Mouse (Mus musculus): ENCODE data around the gene Optc. TPM values are rescaled to one million over a fixed set of nuclear protein-coding genes. Genes with fewer than 3 reads are reported as not detected.
A peak's percentile ranks its signal among the peaks of the same experiment; 100 is the strongest.

Optc gene
- total RNA-seq, 2 experiments from 2014 or later: 1.9 to 2.2 TPM

DNA sequence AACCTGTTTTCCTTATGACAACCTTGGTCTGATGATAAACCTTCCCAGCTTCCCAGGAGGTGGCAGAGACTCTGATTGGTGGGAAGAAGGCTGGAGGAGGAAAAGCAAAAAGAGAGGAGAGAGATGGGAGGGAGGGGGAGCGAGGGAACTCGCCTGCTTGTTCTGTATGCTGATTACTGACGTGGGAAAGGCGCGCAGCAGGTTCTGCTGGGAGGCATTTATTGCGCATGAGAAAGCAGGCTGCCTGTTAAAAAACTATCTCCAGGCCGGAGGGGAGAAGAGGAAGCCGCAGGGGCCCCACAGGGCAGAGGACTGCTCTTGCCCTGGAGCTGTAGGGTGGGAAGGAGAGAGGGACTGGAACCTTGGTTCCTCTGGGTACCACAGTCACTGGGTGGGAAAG, 20.8 kb downstream of the Optc start:
- intact Hi-C loops (cut with DNase I): no loop called here
- DNase-seq (ENCODE audit: low spot score in 2 of 2): peak; percentile 75 to 90

DNA sequence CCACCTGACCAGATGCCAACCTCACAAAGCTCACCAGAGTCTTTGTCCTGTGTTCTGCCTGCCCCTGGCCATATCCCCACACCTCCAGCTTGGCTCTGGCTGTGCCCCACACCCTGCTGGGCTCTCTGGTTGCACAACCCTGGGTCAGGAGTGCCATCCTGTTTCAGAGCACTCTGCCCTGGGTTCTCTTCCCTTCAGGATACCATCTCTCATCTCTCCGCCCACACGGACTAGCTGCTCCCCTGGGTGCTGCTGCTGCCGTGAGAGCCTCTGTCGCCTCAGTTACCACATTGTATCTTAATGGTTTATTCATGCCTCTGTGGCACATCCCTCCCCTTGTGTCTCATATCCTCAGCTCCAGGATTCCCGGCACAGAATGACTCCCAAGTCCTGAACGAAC, 21.4 kb downstream of the Optc start:
- intact Hi-C loops (cut with DNase I): no loop called here
- DNase-seq (ENCODE audit: low spot score in 2 of 2): peak; percentile 47 to 76

DNA sequence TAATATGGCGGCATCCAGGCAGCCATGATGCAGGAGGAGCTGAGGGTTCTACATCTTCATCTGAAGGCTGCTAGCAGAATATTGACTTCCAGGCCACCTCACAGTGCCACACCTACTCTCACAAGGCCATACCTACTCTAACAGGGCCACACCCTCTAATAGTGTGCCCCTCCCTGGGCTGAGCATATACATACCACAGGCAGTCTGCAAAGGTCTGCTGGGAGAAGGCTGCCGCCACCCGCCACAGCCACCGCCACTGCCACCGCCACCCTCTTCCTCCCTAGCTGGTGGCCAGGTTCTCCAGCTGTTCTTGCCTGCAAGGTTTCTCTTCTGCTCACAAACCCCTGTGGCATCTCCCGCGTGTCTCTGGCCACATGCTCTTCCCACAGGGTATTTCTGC, 22.0 kb downstream of the Optc start:
- DNase-seq (ENCODE audit: low spot score in 2 of 2): no peak
- intact Hi-C loops (cut with DNase I): no loop called here

DNA sequence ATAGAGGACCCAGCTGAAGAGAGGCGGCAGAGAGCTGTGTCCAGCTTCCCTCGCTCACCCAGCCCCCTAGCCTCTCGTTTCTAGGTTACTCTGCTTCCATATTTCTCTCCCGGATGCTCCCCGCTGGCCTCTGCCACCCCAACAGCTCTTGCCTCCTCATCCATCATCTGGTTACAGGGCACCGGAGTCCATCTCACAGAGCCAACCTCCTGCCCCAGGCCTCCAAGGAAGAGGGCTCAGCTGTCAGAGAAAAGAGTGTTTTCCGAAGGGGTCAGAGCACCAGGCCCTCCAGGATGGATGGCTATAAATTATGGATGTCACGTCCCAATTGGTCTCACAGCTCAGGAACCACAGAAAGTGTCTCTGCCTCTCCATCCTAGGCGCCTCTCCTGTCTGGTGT, 23.1 kb downstream of the Optc start:
- no peak for DNase-seq (ENCODE audit: low spot score in 2 of 2)
- intact Hi-C loops (cut with DNase I): no loop called here

DNA sequence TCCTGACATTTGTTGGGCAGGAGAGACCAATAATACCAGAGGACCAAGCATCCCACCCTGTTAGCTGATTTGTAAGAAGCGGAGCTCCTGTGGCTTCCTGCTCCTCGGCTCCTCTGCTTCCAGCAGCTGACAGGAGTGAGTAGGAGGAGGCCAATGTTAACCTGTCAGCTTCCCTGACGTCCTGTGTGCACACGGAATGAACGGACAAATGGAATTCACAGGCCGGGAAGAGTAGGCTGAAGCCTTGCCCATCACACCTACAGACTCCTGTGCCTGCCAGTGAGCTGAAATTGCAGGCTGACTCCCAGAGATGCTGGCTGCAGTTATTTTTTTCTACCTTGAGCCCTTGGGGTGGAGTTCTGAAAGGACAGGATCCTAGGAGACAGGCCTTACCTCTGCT, 23.7 kb downstream of the Optc start:
- DNase-seq (ENCODE audit: low spot score in 2 of 2): peak in 1 of 2 experiments; percentile 55
- intact Hi-C loops (cut with DNase I): no loop called here

DNA sequence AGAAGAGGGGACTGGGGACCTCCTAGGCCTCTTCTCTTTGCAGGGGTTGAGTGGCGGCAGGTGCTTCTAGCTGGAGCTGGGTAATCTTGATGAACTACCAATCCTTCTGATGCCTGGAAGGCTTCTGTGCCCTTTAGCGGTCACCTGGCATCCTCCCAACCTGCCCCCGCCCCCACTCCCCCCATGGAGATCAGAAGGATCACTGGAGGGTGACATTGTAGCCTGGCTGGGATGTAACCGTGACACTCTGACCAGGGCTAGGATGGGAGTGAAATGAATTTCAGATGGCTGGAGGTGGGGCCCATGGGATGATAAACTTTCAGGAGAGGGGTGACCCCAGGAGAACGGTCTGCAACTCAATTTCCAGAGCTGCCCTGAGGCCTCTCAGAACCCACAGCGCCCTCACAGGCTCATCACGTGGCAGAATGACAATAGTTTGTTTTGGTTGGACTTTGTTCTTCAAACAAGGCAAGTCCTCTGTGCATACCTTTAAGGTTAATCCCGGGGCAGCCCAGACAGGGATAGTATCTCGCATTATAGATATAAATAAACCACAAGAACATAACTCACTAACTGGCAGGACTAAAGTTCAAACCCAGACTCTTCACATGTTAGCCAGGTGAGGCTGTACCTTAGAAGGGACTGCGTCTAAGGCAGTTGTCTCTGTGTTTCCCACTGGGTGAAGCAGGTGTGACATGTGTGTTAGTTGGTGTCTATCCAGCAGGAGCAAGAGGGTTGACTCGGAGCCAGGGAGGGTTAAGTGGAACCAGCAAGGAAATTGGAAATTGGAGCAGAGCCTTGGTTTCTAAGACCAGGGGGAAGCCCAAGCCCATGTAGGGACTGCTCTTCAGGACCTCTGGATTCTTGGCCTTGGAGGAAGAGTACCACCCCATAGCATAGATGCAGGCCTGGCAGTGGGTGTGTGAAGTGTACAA, 25.2 kb downstream of the Optc start:
- intact Hi-C loops (cut with DNase I): no loop called here
- DNase-seq (ENCODE audit: low spot score in 2 of 2): no peak

DNA sequence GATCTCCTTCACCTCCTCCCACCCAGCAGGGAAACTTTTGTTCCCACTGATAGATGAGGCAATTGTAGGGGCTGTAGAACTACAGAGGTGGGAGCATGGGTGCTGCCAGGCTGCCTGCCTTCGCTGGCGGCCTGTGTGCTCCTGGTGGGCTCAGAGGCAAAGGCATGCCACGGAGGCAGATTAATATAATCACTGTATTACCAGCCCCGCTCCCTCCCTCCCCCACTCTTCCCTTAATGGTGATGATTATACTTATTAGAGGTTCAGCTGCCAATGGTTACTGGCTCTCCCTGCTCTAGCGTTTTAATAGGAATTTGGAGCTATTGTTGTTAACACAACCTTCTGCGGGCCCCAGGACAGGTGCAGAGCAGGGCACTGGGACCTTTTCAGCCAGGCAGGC, 26.0 kb downstream of the Optc start:
- intact Hi-C loops (cut with DNase I): no loop called here
- no peak for DNase-seq (ENCODE audit: low spot score in 2 of 2)

DNA sequence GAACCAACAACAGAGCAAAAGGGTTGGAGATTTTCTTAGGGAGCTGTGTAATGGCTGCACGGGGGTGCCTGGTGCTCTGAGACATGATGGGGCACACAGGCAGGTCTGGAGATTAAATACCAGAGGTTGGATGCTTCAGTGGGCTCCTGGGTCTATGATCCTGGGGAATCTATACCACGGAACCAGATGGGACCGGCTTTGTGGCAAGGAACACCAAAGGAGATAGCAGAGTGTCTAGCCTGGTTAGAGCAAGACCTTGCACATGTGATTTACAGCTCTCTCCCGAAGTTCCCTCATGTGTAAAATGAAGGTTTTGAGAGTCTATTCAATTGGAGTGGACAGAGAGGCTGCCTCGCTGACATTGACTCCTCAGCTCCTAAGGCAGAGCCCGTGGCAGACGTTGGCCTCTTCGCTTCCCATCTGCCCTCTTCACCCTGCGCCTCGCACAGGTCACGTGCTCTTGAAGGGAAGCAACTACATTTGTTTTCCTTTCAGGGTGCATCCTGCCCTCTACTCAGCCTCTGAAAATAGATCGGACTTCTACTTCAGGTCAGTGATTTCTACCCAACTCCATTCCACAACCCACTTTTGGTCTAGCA, 28.9 kb downstream of the Optc start:
- no peak for DNase-seq (ENCODE audit: low spot score in 2 of 2)
- intact Hi-C loops (cut with DNase I): no loop called here

DNA sequence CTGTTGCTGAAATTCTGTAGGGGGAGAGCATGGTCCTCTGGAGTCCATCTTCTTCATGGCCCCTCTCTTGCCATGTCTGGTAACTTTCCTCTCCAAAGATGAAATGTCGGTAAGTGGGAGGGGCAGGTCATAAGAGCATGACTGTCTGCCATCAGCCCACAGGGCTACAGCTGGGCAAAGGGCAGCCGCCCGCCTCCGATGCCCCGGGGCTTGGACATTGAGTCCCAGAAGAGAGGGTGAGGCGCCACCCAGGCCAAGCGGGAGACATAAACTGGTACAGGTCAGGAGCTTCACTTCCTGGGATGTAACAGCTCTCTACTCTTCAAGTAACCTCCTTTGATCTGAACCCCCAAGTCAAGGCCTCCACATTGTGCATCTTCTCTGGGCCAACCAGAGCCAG, 30.9 kb downstream of the Optc start:
- intact Hi-C loops (cut with DNase I): no loop called here
- DNase-seq (ENCODE audit: low spot score in 2 of 2): no peak

DNA sequence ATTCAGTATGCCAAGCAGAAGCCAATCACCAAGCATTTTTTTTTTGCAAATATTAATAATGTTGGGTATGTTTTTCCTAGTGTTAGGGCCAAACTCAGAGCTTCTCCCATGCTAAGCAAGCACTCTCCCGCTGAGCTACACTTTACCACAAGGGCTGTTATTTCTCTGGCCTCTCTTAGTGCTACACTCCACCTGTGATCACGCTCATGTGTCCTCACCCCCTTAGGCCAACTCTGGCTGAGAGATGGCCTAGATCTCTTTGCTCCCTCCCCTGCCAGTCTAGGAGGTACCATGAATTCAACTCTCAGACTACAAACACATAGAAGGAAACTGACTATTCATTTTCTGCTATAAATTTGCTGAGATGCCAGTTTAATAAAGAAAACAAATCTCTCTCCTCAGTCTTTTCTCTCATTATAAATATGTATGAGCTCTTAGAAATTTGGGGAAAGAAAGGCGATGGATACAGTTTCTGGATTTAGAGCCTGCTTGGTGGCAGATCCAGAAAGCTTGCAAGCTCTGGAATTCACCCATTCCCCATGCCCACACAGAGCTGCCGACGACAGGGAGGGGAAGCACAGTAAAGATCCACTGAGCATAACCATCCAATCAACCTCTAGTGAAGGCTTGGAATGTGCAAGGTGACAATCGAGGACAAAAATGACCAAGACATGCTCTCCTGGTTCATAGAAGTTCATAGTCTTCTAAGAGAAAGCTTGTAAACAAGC, 34.5 kb downstream of the Optc start:
- intact Hi-C loops (cut with DNase I): no loop called here
- peak in 1 of 2 experiments; percentile 21 for DNase-seq (ENCODE audit: low spot score in 2 of 2)

DNA sequence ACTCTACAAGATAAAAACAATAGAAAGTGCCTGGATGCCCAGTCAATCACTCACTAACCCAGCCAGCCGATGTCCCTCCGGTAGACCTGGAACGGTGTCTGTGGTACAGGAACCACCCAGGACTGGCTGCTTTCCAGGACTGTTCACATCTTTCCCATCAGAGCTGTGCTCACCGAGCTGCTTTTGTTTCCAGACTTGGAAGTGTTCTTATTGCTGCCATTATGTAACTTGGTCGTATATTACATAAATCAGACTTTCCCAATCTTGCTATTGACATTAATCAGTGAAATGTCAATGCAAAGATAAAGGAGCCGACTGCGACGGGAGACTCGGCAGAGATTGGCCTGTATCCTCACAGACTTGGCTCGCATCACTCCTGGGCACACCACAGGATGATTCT, 36.6 kb downstream of the Optc start:
- intact Hi-C loops (cut with DNase I): no loop called here

DNA sequence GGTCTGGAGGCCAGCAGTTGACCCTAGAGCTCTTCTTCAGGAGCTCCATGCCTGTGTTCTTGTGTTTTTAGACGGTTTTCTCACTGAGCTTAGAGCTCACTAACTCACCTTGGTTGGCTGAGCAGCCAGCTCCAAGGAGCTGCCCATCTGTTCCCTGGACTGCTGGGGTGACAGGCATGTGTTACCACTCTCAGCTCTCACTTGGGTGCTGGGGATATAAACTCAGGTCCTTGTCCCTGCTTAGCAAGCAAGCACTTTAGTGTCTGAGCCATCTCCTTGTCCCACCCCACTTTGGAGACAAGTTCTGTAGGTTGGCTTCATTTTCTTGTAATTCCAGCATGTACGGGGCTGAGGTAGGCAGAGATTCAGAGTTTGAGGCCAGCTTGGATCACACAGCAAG, 38.6 kb downstream of the Optc start:
- intact Hi-C loops (cut with DNase I): no loop called here
- DNase-seq (ENCODE audit: low spot score in 2 of 2): no peak

More for the DNA sequence above, 36.6 kb downstream of the Optc start:
- no peak for DNase-seq (ENCODE audit: low spot score in 2 of 2)

DNA sequence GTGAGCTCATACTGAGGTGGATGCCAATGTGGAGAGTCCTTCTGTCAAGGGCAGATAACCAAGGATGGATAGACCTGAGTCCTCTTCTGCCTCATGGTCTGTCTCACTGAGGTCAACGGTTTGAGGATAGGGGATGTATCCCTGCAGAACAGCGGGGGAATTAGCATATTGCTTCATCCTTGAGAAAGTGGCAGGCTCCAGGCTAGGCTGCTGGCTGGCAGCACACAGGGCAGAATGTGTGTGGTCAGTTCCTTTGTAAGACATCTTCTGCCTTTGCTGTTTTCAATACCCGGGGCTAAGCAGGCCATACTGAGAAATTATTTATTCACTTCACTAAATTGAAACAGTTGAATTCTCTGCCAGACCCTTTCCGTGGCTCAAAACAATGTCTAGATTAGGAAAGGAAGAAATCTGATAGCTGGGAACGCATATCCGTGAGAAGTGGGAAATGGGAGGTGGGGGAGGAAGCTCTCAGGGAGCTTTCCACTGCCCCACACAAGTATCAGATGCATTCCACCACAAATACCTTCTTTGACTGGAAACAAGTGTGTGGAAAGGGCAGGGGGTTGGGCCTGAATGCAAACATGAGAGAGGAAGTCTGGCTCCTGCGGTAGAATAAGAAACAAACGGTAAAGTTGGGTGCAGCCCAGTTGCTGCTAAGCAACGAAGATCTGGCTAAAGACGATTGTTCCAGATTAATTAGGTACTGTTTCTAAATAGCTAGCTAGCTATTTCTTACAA, 44.4 kb downstream of the Optc start:
- peak; percentile 39 to 41 for DNase-seq (ENCODE audit: low spot score in 2 of 2)
- intact Hi-C loops (cut with DNase I): no loop called here

DNA sequence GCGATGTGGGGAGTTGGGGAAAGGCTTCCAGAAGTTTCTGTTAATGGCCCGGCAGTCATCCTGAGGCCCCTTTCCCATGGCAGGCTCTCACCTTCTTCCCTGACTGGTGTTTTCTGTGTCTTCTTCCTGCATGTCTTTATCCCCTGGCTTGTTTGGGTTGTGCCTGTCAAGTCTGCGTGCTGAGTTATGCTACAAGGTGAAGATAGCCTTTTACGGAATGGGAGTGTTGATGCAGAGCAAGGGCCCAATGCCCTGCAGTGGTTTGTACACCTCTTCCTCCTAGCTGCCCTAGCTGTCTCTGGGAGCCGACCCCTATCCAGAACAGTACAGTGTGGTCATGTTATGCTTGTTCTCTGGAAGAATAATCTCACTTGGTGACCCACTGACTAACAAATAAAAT, 46.8 kb downstream of the Optc start:
- intact Hi-C loops (cut with DNase I): no loop called here
- no peak for DNase-seq (ENCODE audit: low spot score in 2 of 2)

DNA sequence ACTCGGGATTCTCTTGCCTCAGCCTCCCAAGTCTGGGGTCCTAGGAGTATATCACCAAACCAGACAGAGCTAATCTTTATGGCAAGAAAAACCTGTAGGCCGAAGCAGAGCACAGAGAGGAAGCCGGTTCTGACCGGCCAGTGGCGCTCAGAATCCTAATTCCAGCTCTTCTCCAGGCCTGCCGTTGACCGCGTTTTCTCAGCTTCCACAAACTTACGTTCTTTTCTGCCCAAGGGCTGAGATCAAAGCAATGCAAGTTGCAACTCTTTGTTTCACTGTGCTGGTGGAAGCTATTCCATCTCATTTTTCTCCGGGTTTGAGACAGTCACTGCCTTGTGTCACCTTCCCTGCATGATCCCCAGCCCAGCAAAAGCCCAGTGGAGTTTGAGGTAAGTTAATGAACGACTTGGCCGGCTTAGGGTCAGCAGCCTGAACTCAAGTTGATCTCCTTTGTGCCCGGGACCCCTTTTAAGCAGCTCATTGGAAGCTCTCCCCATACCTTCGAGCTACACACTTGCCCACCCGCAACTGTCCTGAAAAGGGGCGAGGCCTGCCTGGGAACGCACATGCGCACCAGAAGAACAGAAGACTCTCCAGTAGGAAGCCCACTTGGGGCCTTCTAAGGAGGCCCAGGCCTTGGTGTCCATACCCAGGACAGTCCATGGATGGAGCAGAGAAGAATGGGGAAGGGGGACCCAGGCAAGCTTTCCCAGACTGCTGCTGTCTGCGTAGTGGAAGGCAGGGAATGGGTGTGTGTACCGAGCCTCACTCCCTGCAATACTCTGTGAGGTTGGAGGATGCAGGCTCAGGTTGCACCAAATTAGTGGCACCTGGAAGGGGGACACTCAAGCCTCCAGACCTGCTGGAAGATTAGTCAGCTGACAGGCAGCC, 47.7 kb downstream of the Optc start:
- no peak for DNase-seq (ENCODE audit: low spot score in 2 of 2)
- intact Hi-C loops (cut with DNase I): no loop called here

DNA sequence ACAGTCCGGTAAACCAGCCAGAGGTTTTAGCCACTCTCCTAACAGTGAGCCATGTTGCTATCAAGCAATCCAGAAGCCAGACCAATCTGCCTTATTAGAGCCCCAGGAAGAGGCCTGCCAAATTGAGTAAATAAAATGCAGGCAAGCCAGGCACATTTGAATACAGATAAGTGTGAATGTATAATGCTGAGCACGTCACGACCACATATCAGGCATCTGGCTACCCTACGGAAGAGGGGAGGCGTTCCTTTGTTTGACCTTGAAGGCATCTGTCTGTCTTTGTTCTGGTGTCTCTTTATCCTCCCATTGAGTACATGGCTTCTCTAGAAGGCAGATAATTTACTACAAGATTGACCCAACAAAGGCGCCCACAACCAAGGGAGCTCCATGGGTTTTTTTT, 48.5 kb downstream of the Optc start:
- no peak for DNase-seq (ENCODE audit: low spot score in 2 of 2)
- intact Hi-C loops (cut with DNase I): no loop called here

DNA sequence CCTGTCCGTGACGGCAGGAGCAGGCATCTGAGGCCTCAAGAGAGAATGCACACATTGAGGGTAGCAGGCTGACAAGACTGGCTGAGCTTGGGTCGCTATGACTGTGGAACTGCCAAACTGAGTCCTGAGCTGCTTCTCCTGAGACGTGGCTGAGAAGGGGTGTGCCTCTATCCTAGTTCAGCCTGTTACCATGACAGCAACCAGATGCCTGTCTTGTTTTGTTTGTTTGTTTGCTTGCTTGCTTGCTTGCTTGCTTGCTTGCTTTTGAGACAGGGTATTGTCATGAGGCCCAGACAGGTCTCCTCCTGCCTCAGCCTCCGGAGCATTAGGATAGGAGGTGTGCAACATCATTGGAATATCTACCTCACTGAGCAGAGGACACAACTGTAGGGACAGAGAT, 50.0 kb downstream of the Optc start:
- intact Hi-C loops (cut with DNase I): no loop called here
- DNase-seq (ENCODE audit: low spot score in 2 of 2): no peak

DNA sequence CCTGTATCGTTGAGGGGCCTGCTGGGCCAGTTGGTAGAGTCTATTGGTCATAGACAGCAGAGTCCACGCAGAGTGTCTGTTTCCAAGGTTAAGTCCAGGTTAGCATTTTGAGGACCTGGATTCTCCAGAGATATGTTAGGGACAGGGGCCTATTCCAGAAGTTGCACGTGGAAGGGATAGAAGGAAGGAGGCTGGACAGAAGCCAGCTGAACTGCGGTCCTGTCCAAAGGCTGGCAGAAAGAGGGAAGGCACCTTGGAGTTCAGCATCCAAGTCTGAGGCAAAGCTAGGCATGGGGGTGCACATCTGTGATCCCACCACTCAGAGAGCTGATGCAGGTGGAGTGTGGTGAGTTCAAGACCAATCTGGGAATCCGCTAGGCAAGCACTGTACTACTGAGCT, 50.6 kb downstream of the Optc start:
- intact Hi-C loops (cut with DNase I): no loop called here
- no peak for DNase-seq (ENCODE audit: low spot score in 2 of 2)

DNA sequence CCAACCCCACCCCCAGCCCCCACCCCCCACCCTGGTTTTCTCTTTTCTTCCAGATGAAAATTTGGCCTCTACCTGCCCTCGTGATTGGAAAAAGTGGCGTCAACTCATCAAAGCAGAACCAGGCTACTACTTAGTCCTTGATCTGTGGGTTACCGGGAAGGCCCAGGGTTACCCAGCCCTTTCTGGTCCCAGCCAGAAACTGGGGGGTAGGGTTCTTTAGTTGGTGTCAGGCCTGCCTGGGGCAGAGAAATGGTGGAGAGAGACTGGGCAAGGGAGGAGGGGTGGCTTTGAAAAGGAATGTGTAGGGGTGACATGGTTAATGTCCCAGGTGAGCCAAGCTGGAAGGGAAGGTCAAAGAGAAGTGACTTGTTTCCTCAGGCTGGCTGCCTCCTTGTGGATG, 51.1 kb downstream of the Optc start:
- DNase-seq (ENCODE audit: low spot score in 2 of 2): no peak
- intact Hi-C loops (cut with DNase I): no loop called here
